Mouse (Mus musculus) heart, embryonic 11.5 days (tissue): ENCODE measurements around the gene Dlg1. TPM values are rescaled to one million over a fixed set of nuclear protein-coding genes. Genes with fewer than 3 reads are reported as not detected.

Source experiments
- ATAC-seq: fragments of 200-750 bp; cut with Nextera tagmentation; replicated peaks from 2 replicates; pipeline ENCODE4 v1.8.0; 2017; ENCODE audit warnings: moderate library complexity; ENCODE audit not compliant: insufficient number of reproducible peaks, low FRiP score, low TSS enrichment
- H3K27ac ChIP-seq: fragments of 300-500 bp; sonication (generic); 2 replicates; pipeline ENCODE4 v1.5.1; 2014; ENCODE audit warnings: mild to moderate bottlenecking, low read depth, low read length
- H3K27me3 ChIP-seq: fragments of 300-500 bp; sonication (generic); 2 replicates; pipeline ENCODE4 v1.6.1; 2014; ENCODE audit warnings: mild to moderate bottlenecking, low read length, mixed read lengths; ENCODE audit not compliant: control insufficient read depth, insufficient read depth
- H3K36me3 ChIP-seq: fragments of 300-500 bp; sonication (generic); 2 replicates; pipeline ENCODE4 v1.6.1; 2014; ENCODE audit warnings: mild to moderate bottlenecking, low read length, moderate library complexity, mixed read lengths; ENCODE audit not compliant: control insufficient read depth, insufficient read depth
- H3K4me1 ChIP-seq: fragments of 300-500 bp; sonication (generic); 2 replicates; pipeline ENCODE4 v1.6.1; 2014; ENCODE audit warnings: low read length; ENCODE audit not compliant: control insufficient read depth, insufficient read depth
- H3K4me2 ChIP-seq: fragments of 300-500 bp; sonication (generic); 2 replicates; pipeline ENCODE4 v1.6.1; 2014; ENCODE audit warnings: mild to moderate bottlenecking, moderate library complexity
- H3K4me3 ChIP-seq: fragments of 300-500 bp; sonication (generic); 2 replicates; pipeline ENCODE4 v1.5.1; 2014; ENCODE audit warnings: low read depth, low read length
- H3K9ac ChIP-seq: fragments of 300-500 bp; sonication (generic); 2 replicates; pipeline ENCODE4 v1.6.1; 2014; ENCODE audit warnings: mild to moderate bottlenecking, low read depth, low read length, moderate library complexity
- H3K9me3 ChIP-seq: fragments of 300-500 bp; sonication (generic); replicated peaks from 2 replicates; pipeline ENCODE4 v1.6.1; 2016; ENCODE audit warnings: low read length; ENCODE audit not compliant: control insufficient read depth
- WGBS: fragments of 180-500 bp; shearing (Covaris S2); extraction: QIAGEN DNeasy Blood & Tissue Kit; methylation state at CpG from one replicate; pipeline ENCODE4 v1.1.7; 2014; ENCODE audit not compliant: insufficient replicate concordance; 5-methylcytosine and 5-hydroxymethylcytosine counted together
- polyA plus RNA-seq: library from polyadenylated mRNA; unstranded; fragments of >200 nt; fragmentation: Nextera tagmentation; extraction: Ambion mirVana; gene quantifications from 2 replicates; pipeline ENCODE4 v1.2.1, GENCODE M21; 2014

Dlg1 gene
- polyA plus RNA-seq, 1 experiment from 2014 or later: 25.4 TPM

- Histone ChIP-seq H3K27ac (no peak overlapping the region), H3K4me1 (no peaks in the 10 kb centered on the region), H3K9ac (no peak overlapping the region), H3K36me3 (no peaks in the 10 kb centered on the region), H3K4me3 (no peak overlapping the region), H3K27me3 (no peaks in the 10 kb centered on the region), H3K4me2 (no peak overlapping the region), H3K9me3 (no peaks in the 10 kb centered on the region)
- ATAC-seq: no peak
- 55% methylated on average over 5 of the region's 5 CpGs for WGBS
Measured at GRCm38 (mm10) chr16:31659453-31659852, 3.8 kb upstream of the Dlg1 start.

GRCm38 (mm10) chr16:31662556-31663378, 476 bp upstream of the Dlg1 start:
- peaks cover 10% of the 10 kb centered on the region; the same call in 1 of the 2 replicates for H3K36me3 ChIP-seq
- peak; percentile 17; the same call in 1 of the 2 replicates for ATAC-seq
- peaks cover 10% of the 10 kb centered on the region; the same call in 1 of the 2 replicates for H3K4me1 ChIP-seq
- H3K4me2 ChIP-seq: peak overlapping the region; percentile 86
- peak overlapping the region; percentile 90 for H3K9ac ChIP-seq
- no peaks in the 10 kb centered on the region for H3K27me3 ChIP-seq
- 12% methylated on average over 22 of the region's 22 CpGs for WGBS
- H3K27ac ChIP-seq: peak overlapping the region; percentile 92
- H3K4me3 ChIP-seq: peak overlapping the region; percentile 94
- H3K9me3 ChIP-seq: no peaks in the 10 kb centered on the region

DNA sequence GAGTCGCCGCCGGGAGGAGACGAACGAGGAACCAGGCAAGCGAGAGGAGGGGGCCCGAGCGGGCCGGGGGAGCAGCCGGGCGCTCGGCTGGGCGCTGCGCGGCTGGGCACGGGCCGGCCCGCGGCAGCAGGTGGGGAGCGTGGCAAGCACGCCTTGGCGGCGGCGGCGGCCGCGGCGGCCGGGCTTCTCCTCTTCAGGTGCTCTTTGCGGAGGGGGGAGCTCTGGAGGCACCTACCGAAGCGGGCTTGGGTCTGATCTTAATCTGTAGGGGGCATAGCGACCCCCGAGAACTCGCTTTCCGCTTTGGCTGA, 999 bp downstream of the Dlg1 start:
- Histone ChIP-seq H3K36me3 (peaks cover 10% of the 10 kb centered on the region; the same call in 1 of the 2 replicates), H3K9ac (peak overlapping the region; percentile 90), H3K4me2 (peak overlapping the region; percentile 77), H3K9me3 (no peaks in the 10 kb centered on the region), H3K4me1 (peaks cover 10% of the 10 kb centered on the region; the same call in 1 of the 2 replicates), H3K27me3 (no peaks in the 10 kb centered on the region), H3K4me3 (peak overlapping the region; percentile 94), H3K27ac (peak overlapping the region; percentile 92)
- peak; percentile 70 for ATAC-seq
- under 1% methylated on average over 26 of the region's 36 CpGs for WGBS

DNA sequence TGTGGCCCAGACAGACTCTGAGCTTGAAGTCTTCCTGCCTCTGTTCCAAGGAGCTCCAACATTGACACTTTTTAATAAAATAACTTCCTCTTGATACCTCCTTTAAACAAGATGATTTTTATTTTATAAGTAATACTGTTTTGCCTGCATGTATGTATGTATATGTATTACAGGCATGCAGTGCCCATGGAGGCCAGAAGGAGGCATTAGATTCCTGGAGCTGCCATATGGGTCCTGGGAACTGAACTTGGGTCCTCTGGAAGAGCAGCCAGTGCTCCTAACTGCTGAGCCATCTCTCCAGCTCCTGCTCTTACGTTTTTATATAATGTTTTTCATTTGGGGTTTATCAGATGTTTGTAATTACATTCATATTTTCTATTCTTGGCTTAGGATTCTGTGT, 9.0 kb downstream of the Dlg1 start:
- no peak overlapping the region for H3K27ac ChIP-seq
- ATAC-seq: no peak

GRCm38 (mm10) chr16:31677463-31677862, 14.2 kb downstream of the Dlg1 start:
- no peak overlapping the region for H3K4me2 ChIP-seq
- no peak for ATAC-seq
- 65% methylated on average over 4 of the region's 4 CpGs for WGBS

More for the DNA sequence above, 9.0 kb downstream of the Dlg1 start:
- Histone ChIP-seq H3K27me3 (no peaks in the 10 kb centered on the region), H3K4me1 (no peaks in the 10 kb centered on the region; the same call in 1 of the 2 replicates), H3K9ac (no peak overlapping the region), H3K9me3 (no peaks in the 10 kb centered on the region), H3K36me3 (peaks cover 3% of the 10 kb centered on the region; the same call in 1 of the 2 replicates), H3K4me2 (no peak overlapping the region), H3K4me3 (no peak overlapping the region)
- 97% methylated on average over 1 of the region's 1 CpGs for WGBS

GRCm38 (mm10) chr16:31682291-31682690, 19.0 kb downstream of the Dlg1 start:
- no peaks in the 10 kb centered on the region for H3K36me3 ChIP-seq
- no peak for ATAC-seq
- WGBS: 97% methylated on average over 6 of the region's 6 CpGs
- H3K27ac ChIP-seq: no peak overlapping the region
- H3K4me3 ChIP-seq: no peak overlapping the region
- no peak overlapping the region for H3K4me2 ChIP-seq
- no peaks in the 10 kb centered on the region for H3K27me3 ChIP-seq
- H3K9me3 ChIP-seq: no peaks in the 10 kb centered on the region
- no peak overlapping the region for H3K9ac ChIP-seq
- H3K4me1 ChIP-seq: no peaks in the 10 kb centered on the region

More at GRCm38 (mm10) chr16:31677463-31677862, 14.2 kb downstream of the Dlg1 start:
- H3K9ac ChIP-seq: no peak overlapping the region
- H3K4me3 ChIP-seq: no peak overlapping the region
- H3K36me3 ChIP-seq: no peaks in the 10 kb centered on the region
- no peak overlapping the region for H3K27ac ChIP-seq
- no peaks in the 10 kb centered on the region for H3K27me3 ChIP-seq
- no peaks in the 10 kb centered on the region for H3K4me1 ChIP-seq
- no peaks in the 10 kb centered on the region for H3K9me3 ChIP-seq

GRCm38 (mm10) chr16:31683670-31684430, 20.6 kb downstream of the Dlg1 start:
- 87% methylated on average over 9 of the region's 9 CpGs for WGBS
- Histone ChIP-seq H3K4me1 (no peaks in the 10 kb centered on the region), H3K36me3 (no peaks in the 10 kb centered on the region), H3K27ac (no peak overlapping the region), H3K9me3 (no peaks in the 10 kb centered on the region), H3K4me2 (no peak overlapping the region), H3K27me3 (no peaks in the 10 kb centered on the region), H3K9ac (no peak overlapping the region), H3K4me3 (no peak overlapping the region)
- ATAC-seq: no peak

DNA sequence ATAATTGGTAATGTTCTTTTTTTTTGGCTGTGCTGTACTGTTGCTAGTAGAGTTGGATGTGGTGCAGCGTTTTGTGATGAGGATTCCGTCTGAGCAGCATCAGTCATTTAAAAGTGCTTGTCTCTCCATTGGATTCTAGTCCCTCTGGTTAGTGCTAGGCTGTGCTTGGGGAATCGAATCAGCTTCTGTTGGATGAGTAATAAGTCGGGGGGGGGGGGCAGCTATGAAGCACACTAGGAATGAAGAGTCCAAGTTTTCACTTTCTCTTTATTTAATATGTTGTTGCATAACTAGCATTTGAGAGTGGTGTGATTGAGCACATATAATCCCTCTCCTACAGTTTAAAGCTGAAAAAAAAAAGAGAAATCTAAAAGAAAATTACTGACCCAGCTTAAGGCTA, 21.5 kb downstream of the Dlg1 start:
- no peak for ATAC-seq
- no peak overlapping the region for H3K4me2 ChIP-seq
- no peak overlapping the region for H3K27ac ChIP-seq
- no peaks in the 10 kb centered on the region for H3K4me1 ChIP-seq
- H3K9ac ChIP-seq: no peak overlapping the region
- WGBS: 89% methylated on average over 4 of the region's 4 CpGs
- no peaks in the 10 kb centered on the region for H3K9me3 ChIP-seq
- H3K36me3 ChIP-seq: no peaks in the 10 kb centered on the region
- H3K27me3 ChIP-seq: no peaks in the 10 kb centered on the region
- no peak overlapping the region for H3K4me3 ChIP-seq
